Mouse (Mus musculus): ENCODE results near the gene Rcn2. TPM values are rescaled to one million over a fixed set of nuclear protein-coding genes. Genes with fewer than 3 reads are reported as not detected.
"Not testable (repeated sequence)": the region's sequence is repeated elsewhere in the genome, so short reads cannot be mapped to it uniquely, and the experiment has no call there.

Gene Rcn2
- total RNA-seq (2022) = 10 to 100 TPM; 30.5 to 33.8 (median 31.8) TPM

- DNase-seq (ENCODE audit: low spot score) = peak; percentile 94
These were observed at the start of gene Rcn2 for GRCm38 (mm10) chr9:56041372-56042180. TSS of gene Rcn2 (plus strand) at chr9:56041845.

- DNase-seq (ENCODE audit: low spot score) = not testable (repeated sequence)
These were observed 37.0 kb upstream of the Rcn2 start for GRCm38 (mm10) chr9:56004679-56005078.

GRCm38 (mm10) chr9:56010450-56010849 is 31.2 kb upstream of the Rcn2 start, which contains the start of gene 4930563M21Rik:
TSS of gene 4930563M21Rik (minus strand) at chr9:56010550.
- DNase-seq (ENCODE audit: low spot score) = no peak

- no peak for DNase-seq (ENCODE audit: low spot score)
These were observed 16.9 kb upstream of the Rcn2 start for GRCm38 (mm10) chr9:56024772-56025171.

- DNase-seq (ENCODE audit: low spot score) = no peak
These were observed 14.4 kb upstream of the Rcn2 start for GRCm38 (mm10) chr9:56027292-56027691.

- DNase-seq (ENCODE audit: low spot score) = no peak
These were observed 9.4 kb upstream of the Rcn2 start for GRCm38 (mm10) chr9:56032219-56032618.

GRCm38 (mm10) chr9:56042181-56042621 is 556 bp downstream of the Rcn2 start:
- DNase-seq (ENCODE audit: low spot score) = no peak

- no peak for DNase-seq (ENCODE audit: low spot score)
These were observed 12.2 kb downstream of the Rcn2 start for GRCm38 (mm10) chr9:56053796-56054195.

GRCm38 (mm10) chr9:56056147-56056546 is 14.5 kb downstream of the Rcn2 start:
- no peak for DNase-seq (ENCODE audit: low spot score)

- DNase-seq (ENCODE audit: low spot score) = no peak
These were observed 20.7 kb downstream of the Rcn2 start for GRCm38 (mm10) chr9:56062336-56062735.

GRCm38 (mm10) chr9:56065011-56065410 is 23.4 kb downstream of the Rcn2 start:
- peak; percentile 13 for DNase-seq (ENCODE audit: low spot score)

GRCm38 (mm10) chr9:56067964-56068363 is 26.3 kb downstream of the Rcn2 start:
- no peak for DNase-seq (ENCODE audit: low spot score)

GRCm38 (mm10) chr9:56068630-56069029 is 27.0 kb downstream of the Rcn2 start:
- no peak for DNase-seq (ENCODE audit: low spot score)

- DNase-seq (ENCODE audit: low spot score) = no peak
These were observed 31.2 kb downstream of the Rcn2 start for GRCm38 (mm10) chr9:56072861-56073260.

GRCm38 (mm10) chr9:56074863-56075262 is 33.2 kb downstream of the Rcn2 start:
- no peak for DNase-seq (ENCODE audit: low spot score)

- peak; percentile 83 for DNase-seq (ENCODE audit: low spot score)
These were observed 33.6 kb downstream of the Rcn2 start for GRCm38 (mm10) chr9:56075264-56075663.

GRCm38 (mm10) chr9:56075901-56076620 is 34.4 kb downstream of the Rcn2 start:
- DNase-seq (ENCODE audit: low spot score) = peak; percentile 41

- DNase-seq (ENCODE audit: low spot score) = no peak
These were observed 37.9 kb downstream of the Rcn2 start for GRCm38 (mm10) chr9:56079587-56079986.

- DNase-seq (ENCODE audit: low spot score) = no peak
These were observed 44.9 kb downstream of the Rcn2 start for GRCm38 (mm10) chr9:56086524-56086923.

GRCm38 (mm10) chr9:56089778-56090520 is 48.3 kb downstream of the Rcn2 start, which contains the start of gene Pstpip1:
TSS of gene Pstpip1 (plus strand) at chr9:56089962.
- peak; percentile 63 for DNase-seq (ENCODE audit: low spot score)

GRCm38 (mm10) chr9:56090546-56091225 is 49.0 kb downstream of the Rcn2 start:
- no peak for DNase-seq (ENCODE audit: low spot score)
